Mouse (Mus musculus): Measurements from ENCODE around the gene Tmem229a.

The Tmem229a gene

GRCm38 (mm10) chr6:24955946-24956585 lies at the start of gene Tmem229a:
Tmem229a (minus strand) TSS chr6:24956297.
- DNase-seq (ENCODE audit: low spot score in 2 of 2), result peak in 1 of 2 experiments; percentile 77

GRCm38 (mm10) chr6:24993754-24994153 lies 37.7 kb upstream of the Tmem229a start:
- DNase-seq (ENCODE audit: low spot score in 2 of 2), result peak in 1 of 2 experiments; percentile 11

GRCm38 (mm10) chr6:24989836-24990235 lies 33.7 kb upstream of the Tmem229a start:
- DNase-seq (ENCODE audit: low spot score in 2 of 2), result no peak

- no peak for DNase-seq (ENCODE audit: low spot score in 2 of 2)
Observed at GRCm38 (mm10) chr6:24976176-24976575, 20.1 kb upstream of the Tmem229a start.

GRCm38 (mm10) chr6:24968471-24969223 lies 12.6 kb upstream of the Tmem229a start:
- DNase-seq (ENCODE audit: low spot score in 2 of 2), result no peak

GRCm38 (mm10) chr6:24967726-24968125 lies 11.6 kb upstream of the Tmem229a start:
- DNase-seq (ENCODE audit: low spot score in 2 of 2), result no peak

GRCm38 (mm10) chr6:24966010-24966682 lies 10.0 kb upstream of the Tmem229a start:
- no peak for DNase-seq (ENCODE audit: low spot score in 2 of 2)

GRCm38 (mm10) chr6:24963754-24964153 lies 7.7 kb upstream of the Tmem229a start:
- no peak for DNase-seq (ENCODE audit: low spot score in 2 of 2)

GRCm38 (mm10) chr6:24956586-24956973 lies 483 bp upstream of the Tmem229a start:
- no peak for DNase-seq (ENCODE audit: low spot score in 2 of 2)

- peak in 1 of 2 experiments; percentile 57 for DNase-seq (ENCODE audit: low spot score in 2 of 2)
Observed at GRCm38 (mm10) chr6:24955131-24955945, 759 bp downstream of the Tmem229a start.

GRCm38 (mm10) chr6:24954126-24954525 lies 2.0 kb downstream of the Tmem229a start:
- DNase-seq (ENCODE audit: low spot score in 2 of 2), result no peak

GRCm38 (mm10) chr6:24952341-24952740 lies 3.8 kb downstream of the Tmem229a start:
- DNase-seq (ENCODE audit: low spot score in 2 of 2), result no peak

GRCm38 (mm10) chr6:24950669-24951068 lies 5.4 kb downstream of the Tmem229a start:
- DNase-seq (ENCODE audit: low spot score in 2 of 2), result no peak

GRCm38 (mm10) chr6:24925076-24925785 lies 30.9 kb downstream of the Tmem229a start:
- DNase-seq (ENCODE audit: low spot score in 2 of 2), result no peak

GRCm38 (mm10) chr6:24913591-24913990 lies 42.5 kb downstream of the Tmem229a start:
- DNase-seq (ENCODE audit: low spot score in 2 of 2), result no peak

- no peak for DNase-seq (ENCODE audit: low spot score in 2 of 2)
Observed at GRCm38 (mm10) chr6:24910728-24911105, 45.4 kb downstream of the Tmem229a start.

- DNase-seq (ENCODE audit: low spot score in 2 of 2), result no peak
Observed at GRCm38 (mm10) chr6:24910016-24910727, 45.9 kb downstream of the Tmem229a start.

- DNase-seq (ENCODE audit: low spot score in 2 of 2), result no peak
Observed at GRCm38 (mm10) chr6:24907824-24908223, 48.3 kb downstream of the Tmem229a start.

GRCm38 (mm10) chr6:24905101-24905500 lies 51.0 kb downstream of the Tmem229a start:
- DNase-seq (ENCODE audit: low spot score in 2 of 2), result no peak

Measured in left cerebral cortex, adult 9 months (tissue).